Mouse (Mus musculus) layer of hippocampus, adult 9-11 months (tissue): Measurements from ENCODE around the gene Aldh1a2.

Experiments
- DNase-seq: peaks from one replicate; pipeline ENCODE4 v3.0.0; 2022

Aldh1a2 gene

DNA sequence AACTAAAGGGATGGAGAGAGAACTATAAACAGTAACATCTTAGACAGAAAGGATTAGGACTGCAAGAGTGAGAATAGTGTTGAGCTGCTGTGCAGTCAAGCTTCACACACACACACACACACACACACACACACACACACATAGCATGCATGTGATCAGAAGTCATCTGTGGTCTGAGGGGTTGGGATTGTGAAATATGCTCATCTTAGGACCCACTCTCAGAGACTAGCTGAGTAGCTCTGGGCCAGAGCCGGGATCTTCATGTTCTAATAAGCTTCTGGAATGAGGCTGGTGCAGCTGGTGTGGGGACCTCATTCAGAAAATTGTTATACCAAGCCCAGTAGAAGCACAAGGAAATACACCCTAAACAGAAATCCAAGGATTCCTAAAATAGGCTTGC is 75.1 kb downstream of the Aldh1a2 start:
- no peak for DNase-seq

DNA sequence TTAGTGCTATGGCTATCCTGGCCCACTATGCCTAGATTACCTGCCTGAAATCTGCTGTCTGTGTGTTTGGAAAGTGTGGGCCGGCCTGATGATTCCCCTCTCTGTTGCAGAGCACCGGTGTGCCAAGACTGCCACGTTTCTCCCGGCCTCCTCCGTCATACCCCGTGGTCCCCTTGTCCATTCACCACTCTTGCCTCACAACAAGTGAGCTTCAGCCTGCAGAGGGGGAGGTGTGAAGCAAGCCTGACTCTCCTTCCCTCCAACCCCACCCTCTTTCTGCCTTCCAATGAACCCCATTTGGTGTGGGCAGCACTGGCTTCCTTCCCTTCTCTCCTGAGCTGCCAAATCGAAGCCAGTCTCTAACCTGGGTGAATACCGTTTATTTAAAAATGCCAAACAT is 79.9 kb downstream of the Aldh1a2 start:
- no peak for DNase-seq

DNA sequence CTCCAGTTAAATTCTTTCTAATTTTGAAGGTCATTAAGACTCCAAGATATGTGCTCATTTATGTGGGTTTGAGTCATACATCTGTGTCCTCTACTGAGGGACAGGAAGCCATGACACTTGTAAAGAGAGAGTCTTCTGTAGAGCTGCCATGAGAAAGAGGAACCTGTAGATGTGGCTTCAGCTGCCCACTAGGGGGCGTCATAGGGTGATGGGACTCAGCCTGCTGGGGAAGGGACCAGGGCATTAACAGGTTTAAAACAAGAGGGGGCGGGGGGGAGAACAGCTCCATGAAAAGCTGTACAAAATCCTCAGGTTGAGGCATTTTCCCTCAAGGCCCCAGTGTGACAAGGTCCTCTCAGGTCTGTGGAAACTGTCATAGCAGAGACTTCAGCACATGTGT is 88.0 kb downstream of the Aldh1a2 start:
- no peak for DNase-seq

DNA sequence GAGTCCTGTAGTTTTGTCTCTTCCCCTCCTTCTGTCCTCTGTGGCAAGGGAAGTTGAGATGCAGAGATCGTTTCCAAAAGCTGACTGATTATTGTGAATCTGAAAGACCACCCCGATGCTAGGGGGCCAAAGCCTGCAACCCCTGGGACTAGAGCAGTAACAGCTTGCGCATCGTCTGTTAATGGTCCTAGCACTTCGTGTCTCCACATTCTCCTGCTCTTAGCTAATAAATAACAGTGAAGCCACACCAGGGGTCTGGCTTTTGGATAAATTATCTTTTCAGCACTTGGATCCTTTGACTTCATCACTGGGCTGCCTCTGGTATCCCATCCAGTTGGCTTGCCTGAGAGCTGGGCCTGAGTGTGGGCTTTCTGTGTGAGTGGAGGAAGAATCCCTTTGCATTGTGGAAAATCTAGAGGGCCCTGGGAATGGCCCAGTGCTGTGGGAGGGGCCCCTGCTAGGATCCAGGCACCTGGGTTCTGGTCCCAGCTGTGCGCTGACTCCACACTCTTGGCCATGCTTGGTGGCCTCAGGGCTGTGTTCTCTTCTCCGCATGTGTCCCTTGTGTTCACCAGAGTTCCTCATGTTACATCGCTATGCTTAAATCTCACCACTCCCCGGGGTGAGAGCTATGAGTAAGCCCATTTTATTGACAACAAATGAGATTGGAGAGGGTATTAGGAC is 91.7 kb downstream of the Aldh1a2 start:
- DNase-seq: no peak

DNA sequence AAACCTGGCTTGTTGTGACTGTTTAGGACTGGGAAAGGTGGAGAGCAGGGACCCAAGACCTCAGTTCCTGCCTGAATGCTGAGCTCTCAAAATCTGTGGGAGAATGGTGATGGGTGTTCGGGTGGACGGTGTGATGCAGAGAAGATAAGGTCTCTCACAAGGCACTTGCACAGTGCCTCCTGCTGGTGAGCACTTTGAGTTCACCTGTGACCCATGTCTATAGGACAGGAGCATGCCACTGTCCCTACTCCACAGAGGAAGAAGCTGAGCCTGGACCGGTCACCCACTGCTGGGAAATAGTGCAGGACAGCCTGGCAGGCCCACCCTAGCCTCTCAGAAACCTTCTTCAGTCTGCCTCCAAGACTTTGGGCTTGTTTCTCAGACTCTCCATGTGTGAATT is 100.4 kb downstream of the Aldh1a2 start:
- DNase-seq: no peak

GRCm38 (mm10) chr9:71317096-71317920 is 101.7 kb downstream of the Aldh1a2 start:
- DNase-seq: no peak

DNA sequence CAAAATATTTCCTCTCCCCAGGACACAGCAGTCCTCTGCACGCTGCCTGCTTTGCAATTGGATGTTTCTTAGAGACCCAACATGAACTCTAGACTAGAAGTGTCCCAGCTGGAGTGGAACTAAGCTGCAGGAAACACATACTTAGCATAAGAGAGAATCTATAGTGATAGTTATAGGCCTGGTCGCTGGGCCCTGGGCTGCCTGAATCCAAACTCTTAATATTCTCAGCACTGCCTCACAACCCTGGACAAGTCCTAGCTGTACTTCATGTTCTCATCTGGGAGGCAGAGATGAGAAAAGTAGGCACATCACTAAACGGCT is 102.3 kb downstream of the Aldh1a2 start:
- no peak for DNase-seq

GRCm38 (mm10) chr9:71319776-71320175 is 104.2 kb downstream of the Aldh1a2 start:
- no peak for DNase-seq

GRCm38 (mm10) chr9:71320246-71321155 is 104.9 kb downstream of the Aldh1a2 start:
- no peak for DNase-seq

GRCm38 (mm10) chr9:71321436-71321835 is 105.8 kb downstream of the Aldh1a2 start:
- DNase-seq: no peak

DNA sequence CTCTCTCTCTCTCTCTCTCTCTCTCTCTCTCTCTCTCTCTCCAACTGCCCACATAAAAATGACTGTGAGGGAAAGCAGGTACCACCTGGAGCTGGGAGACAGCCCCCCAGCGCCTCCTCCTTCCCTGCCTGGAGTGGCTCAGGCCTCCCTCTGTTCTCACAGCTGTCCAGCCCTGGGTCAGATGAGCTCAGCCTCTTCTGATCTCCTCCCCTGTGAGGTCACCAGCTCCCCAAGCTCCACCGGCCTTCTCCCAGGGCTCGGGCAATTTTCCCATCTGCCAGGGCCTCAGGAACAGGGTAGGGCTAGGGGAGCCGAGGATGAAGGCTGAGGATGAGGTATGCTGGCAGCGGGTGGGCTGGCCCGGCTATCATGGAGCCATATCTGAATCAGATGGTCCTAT is 106.3 kb downstream of the Aldh1a2 start:
- DNase-seq: no peak

DNA sequence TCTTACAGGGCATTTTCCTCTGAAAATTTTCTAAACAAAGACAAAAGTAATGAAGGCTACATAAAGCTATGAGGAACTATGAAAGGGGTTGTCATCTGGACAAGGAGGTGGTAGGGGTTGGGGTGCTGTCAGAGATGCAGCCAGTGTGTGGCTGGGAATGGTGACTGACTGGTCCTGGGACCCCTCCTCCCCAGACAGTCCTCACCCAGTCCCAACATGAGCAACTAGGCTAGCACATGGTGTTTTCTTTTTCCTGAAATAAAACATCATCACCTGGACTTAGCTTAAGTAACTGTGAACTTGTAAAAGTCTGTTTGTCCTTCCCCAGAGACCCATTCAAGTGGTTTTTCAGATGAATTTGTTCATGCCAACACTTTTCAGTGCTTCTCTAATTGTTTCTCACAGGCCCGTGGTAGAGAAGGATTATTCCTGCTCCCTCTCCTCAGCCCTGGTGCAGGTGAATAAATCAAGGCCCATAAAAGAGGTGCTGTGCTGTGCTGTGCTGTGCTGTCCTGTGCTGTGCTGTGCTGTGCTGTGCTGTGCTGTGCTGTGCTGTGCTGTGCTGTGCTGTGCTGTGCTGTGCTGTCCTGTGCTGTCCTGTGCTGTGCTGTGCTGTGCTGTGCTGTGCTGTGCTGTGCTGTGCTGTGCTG is 107.8 kb downstream of the Aldh1a2 start:
- DNase-seq: no peak

- DNase-seq: no peak
Measured at GRCm38 (mm10) chr9:71324060-71324459, 108.5 kb downstream of the Aldh1a2 start.

DNA sequence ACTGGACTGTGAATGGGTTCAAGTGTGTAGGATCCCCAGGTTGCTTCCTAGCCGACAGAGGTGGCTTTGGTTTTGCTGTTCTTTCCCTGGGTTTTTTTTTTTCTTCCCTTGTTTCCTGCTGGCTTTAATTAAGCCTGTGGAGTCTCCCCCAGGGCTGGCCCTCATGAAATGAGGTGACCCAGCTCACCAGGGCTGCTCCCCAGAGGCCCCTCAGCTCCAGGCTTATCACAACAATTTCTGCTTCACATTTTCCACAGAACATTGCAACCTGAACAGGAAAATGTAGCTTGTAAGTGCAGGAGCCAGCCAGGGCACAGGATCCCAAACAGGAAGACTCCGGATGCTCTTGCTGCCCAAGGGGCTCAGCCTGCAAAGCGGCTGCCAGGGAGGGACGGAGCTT is 110.7 kb downstream of the Aldh1a2 start:
- DNase-seq: no peak

GRCm38 (mm10) chr9:71331661-71332060 is 116.1 kb downstream of the Aldh1a2 start:
- no peak for DNase-seq

GRCm38 (mm10) chr9:71336674-71337073 is 121.1 kb downstream of the Aldh1a2 start:
- DNase-seq: no peak

DNA sequence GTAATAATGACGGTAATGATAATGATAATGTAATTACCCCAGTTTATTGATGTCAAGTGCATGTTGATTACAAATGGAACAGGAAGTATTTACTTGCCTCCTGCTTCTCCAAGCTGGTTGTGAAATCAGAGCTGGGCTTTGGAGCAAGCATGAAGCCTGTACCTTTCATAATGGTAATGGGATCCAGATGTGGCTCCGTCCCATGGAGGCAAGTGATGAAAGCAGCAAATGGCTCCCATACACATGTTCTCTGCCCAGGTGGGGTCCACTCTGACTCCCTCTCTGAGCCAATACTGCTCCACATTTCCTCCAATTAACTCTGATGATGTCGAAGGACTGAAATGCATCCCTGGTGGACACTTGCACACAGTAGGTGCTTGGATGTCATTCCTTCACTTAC is 121.8 kb downstream of the Aldh1a2 start:
- DNase-seq: no peak

GRCm38 (mm10) chr9:71340116-71340515 is 124.5 kb downstream of the Aldh1a2 start:
- DNase-seq: no peak
